Mouse (Mus musculus): Measurements from ENCODE around the gene Mageb16.

The Mageb16 gene

DNA sequence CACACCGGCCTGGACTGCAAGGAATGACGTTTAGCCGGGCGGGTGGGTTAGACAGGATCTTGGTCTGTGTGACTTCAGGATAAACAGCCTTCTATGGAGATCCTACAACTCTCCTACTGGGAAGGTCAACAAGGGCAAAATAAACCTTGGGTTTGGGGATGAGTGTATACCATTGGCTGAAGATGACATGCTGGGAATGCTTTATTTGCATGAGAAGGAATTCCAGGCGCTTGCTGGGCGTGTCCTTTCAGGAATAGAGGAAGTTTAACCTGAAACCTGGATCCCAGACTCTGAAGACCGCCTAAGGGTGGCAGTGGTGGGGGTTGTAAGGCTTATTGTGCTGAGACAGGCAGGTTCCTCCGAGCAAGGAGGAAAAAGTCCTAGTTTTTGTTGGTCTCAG lies at the start of gene Mageb16:
TSS of gene Mageb16 (minus strand) at position 25 of the 400 bp plus-strand sequence.
- no peak for DNase-seq (ENCODE audit: low spot score)

DNA sequence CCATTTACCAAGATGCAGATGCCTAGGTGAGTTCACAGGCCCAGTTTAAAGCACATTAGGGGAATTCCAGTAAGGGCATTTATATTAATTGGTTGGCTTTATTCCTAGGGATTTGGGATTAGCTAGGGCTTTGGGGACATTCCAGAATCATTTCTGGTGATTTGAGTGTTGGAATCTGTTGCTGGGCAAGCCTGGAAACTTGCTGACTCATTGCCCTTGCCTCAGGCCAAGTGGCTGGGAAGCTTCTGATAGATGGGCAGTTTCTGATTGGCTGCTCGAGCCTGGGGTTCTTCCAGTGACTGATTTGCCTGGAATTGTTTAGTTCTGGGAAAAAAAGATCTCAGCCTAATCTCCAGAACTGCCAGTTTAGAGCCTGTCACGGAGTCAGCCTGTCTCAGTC lies 20.1 kb downstream of the Mageb16 start:
- peak; percentile 7 for DNase-seq (ENCODE audit: low spot score)

DNA sequence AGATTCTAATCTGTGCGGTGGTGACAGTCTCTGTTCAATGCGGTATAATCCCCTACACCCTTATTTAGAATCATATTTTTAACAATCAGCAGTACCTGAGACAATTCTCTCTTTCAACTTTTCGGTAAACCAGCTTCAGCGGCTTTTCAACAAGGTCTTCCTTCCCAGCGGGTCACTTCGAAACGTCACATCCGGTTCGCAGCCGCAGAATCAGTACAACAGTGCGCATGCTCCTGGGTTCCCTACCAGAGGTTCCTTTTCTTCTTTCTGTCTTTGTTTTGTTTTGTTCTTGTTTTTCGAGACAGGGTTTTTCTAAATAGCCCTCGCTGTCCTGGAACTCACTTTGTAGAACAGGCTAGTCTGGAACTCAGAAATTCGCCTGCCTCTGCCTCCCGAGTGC lies 35.8 kb downstream of the Mageb16 start:
- DNase-seq (ENCODE audit: low spot score) = no peak

DNA sequence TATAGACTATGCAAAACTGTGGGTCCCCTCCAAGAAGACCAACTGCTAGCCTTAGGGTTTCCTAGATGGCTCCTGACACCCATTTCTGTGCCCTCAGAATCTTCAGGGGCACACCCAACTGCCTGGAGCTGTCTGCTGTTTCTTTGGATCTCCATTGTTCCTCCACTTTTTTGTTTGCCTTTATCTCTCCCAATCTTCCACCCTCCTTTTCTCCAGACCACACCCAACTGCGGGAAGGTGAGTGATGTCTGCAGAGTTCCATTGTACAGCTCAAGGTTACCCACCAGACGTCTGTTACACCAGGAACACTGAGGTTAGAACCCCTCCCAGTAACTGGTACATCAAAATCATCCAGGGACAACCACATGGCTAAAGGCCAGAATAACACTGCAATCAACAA lies 64.8 kb downstream of the Mageb16 start:
- DNase-seq (ENCODE audit: low spot score) = no peak

Measured in MN1 (cell line).